Mouse (Mus musculus): ENCODE results near the gene Zcrb1. TPM values are rescaled to one million over a fixed set of nuclear protein-coding genes. Genes with fewer than 3 reads are reported as not detected.
A peak's percentile ranks its signal among the peaks of the same experiment; 100 is the strongest.

The Zcrb1 gene
- total and polyA plus RNA-seq, 2 experiments from 2014 or later, result 17.8 to 136 TPM

DNA sequence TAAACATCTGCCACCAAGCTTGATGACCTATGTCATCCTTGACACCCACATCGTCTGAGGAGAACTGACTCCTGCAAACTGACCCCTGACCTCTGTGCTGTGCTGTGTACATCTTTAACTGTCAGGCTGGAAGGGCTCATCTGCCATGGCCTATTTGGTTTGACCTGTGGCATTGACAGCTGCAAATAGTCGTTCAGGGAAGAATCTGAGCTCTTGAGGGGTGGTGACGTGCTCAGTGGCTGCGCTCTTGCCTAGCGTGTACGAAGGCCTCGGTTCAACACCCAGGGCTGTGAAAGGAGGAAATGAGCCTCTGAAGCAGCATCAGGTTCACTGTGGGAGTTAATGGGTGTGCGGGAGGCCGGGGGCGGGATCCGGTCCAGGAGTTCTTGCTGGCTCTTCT, 35.7 kb upstream of the Zcrb1 start:
- ATAC-seq (ENCODE audit: insufficient read depth, low read depth) (no peak), DNase-seq (ENCODE audit: low spot score) (no peak)
- Histone ChIP-seq H3K36me3 (replicated peaks; ENCODE audit: control insufficient read depth, insufficient read depth, low read length) (0 out of 2 replicates have a peak, but pooled peaks cover 1% of the 10 kb centered on the region), H3K4me1 (ENCODE audit: control insufficient read depth, insufficient read depth) (no peaks in the 10 kb centered on the region), H3K4me3 (ENCODE audit: low read depth, low read length) (no peak overlapping the region), H3K27ac (ENCODE audit: low read depth) (no peak overlapping the region), H3K9ac (replicated peaks; ENCODE audit: low read depth, low read length) (no peak overlapping the region), H3K27me3 (ENCODE audit: control insufficient read depth, insufficient read depth, low read length) (no peaks in the 10 kb centered on the region), H3K4me2 (ENCODE audit: low read depth, low read length) (no peak overlapping the region), H3K9me3 (replicated peaks; ENCODE audit: control insufficient read depth, low read length) (no peaks in the 10 kb centered on the region)
- 46% methylated on average over 11 of the region's 11 CpGs for WGBS
- TF ChIP-seq CTCF (IDR thresholded peaks at IDR 0.05; ENCODE audit: low read depth) (no peak), EP300 (IDR thresholded peaks at IDR 0.05; ENCODE audit: low read depth) (no peak)

DNA sequence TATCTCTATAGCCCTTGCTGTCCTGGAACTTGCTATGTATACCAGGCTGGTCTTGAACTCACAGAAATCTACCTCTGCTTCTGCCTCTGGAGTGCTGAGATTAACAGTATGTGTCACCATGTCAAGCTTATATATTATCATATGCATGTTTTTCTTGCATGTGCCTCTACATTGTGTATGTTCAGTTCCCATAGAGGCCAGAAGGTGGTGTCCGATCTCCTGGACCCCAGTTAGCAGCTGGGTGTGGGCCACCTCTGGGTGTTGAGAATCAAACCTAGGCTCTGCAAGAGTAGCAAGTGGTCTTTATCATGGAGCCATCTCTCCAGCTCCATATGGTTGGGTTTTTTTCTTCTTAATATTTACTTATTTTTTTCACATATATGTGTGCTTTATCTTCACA, 24.4 kb upstream of the Zcrb1 start:
- 86% methylated on average over 1 of the region's 1 CpGs for WGBS
- H3K27me3 ChIP-seq (ENCODE audit: control insufficient read depth, insufficient read depth, low read length), result no peaks in the 10 kb centered on the region

DNA sequence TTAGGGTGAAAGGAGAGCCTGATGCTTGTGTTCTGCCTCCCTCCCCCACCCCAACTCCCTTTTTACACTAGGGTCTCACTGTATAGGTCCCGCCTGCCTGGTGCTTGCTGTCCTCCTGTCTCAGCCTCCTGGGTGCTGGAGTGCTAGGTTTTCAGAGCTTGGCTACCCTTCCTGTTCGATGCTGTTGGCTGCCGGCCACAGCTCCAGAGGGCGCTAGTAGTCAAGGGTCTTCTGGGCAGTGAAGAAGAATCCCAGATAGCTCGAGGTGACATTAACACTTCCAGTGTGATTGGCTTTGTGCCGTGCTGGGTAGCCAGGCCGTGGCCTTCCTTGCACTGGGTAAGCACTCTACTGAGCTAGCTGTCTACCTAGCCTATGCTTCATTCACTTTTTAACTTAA, 22.5 kb upstream of the Zcrb1 start:
- H3K4me3 ChIP-seq (ENCODE audit: low read depth, low read length), result no peak overlapping the region
- TF ChIP-seq EP300 (IDR thresholded peaks at IDR 0.05; ENCODE audit: low read depth) (no peak), CTCF (IDR thresholded peaks at IDR 0.05; ENCODE audit: low read depth) (peak; percentile 31; the same call in 1 of the 2 replicates)
- no peak overlapping the region for H3K9ac ChIP-seq (replicated peaks; ENCODE audit: low read depth, low read length)
- H3K4me2 ChIP-seq (ENCODE audit: low read depth, low read length), result no peak overlapping the region
- H3K9me3 ChIP-seq (replicated peaks; ENCODE audit: control insufficient read depth, low read length), result no peaks in the 10 kb centered on the region
- H3K27me3 ChIP-seq (ENCODE audit: control insufficient read depth, insufficient read depth, low read length), result no peaks in the 10 kb centered on the region
- WGBS, result 60% methylated on average over 7 of the region's 7 CpGs
- H3K4me1 ChIP-seq (ENCODE audit: control insufficient read depth, insufficient read depth), result 0 out of 2 replicates have a peak, but pooled peaks cover 4% of the 10 kb centered on the region
- no peaks in the 10 kb centered on the region; the same call in 1 of the 2 replicates for H3K36me3 ChIP-seq (replicated peaks; ENCODE audit: control insufficient read depth, insufficient read depth, low read length)
- ATAC-seq (ENCODE audit: insufficient read depth, low read depth) (no peak), DNase-seq (ENCODE audit: low spot score) (no peak)
- H3K27ac ChIP-seq (ENCODE audit: low read depth), result no peak overlapping the region

More for the DNA sequence above, 24.4 kb upstream of the Zcrb1 start:
- no peak overlapping the region for H3K27ac ChIP-seq (ENCODE audit: low read depth)
- no peaks in the 10 kb centered on the region for H3K4me1 ChIP-seq (ENCODE audit: control insufficient read depth, insufficient read depth)
- no peaks in the 10 kb centered on the region for H3K9me3 ChIP-seq (replicated peaks; ENCODE audit: control insufficient read depth, low read length)
- no peaks in the 10 kb centered on the region; the same call in 1 of the 2 replicates for H3K36me3 ChIP-seq (replicated peaks; ENCODE audit: control insufficient read depth, insufficient read depth, low read length)
- H3K9ac ChIP-seq (replicated peaks; ENCODE audit: low read depth, low read length), result no peak overlapping the region
- no peak overlapping the region for H3K4me3 ChIP-seq (ENCODE audit: low read depth, low read length)
- no peak overlapping the region for H3K4me2 ChIP-seq (ENCODE audit: low read depth, low read length)
- DNase-seq (ENCODE audit: low spot score) (no peak), ATAC-seq (ENCODE audit: insufficient read depth, low read depth) (no peak)
- TF ChIP-seq CTCF (IDR thresholded peaks at IDR 0.05; ENCODE audit: low read depth), result no peak
- TF ChIP-seq EP300 (IDR thresholded peaks at IDR 0.05; ENCODE audit: low read depth), result no peak

DNA sequence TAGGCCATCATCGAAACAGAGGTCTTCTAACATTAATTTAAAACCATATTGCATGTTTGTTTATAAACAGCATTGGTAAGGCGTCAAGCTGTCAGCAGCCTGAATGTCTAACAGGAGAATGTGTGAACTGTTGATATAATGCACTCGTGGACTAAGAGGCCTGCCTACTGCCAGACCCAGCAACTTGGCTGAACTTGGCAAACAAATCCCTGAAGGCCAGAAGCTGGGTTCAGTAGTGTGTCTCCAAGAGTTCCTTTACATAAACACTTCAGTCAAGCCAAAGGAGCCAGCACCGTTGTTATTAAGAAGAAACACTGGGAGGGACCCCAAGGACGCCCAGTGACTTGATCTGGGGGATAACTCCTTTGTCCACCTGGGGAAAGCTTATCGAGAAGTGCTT, 18.2 kb upstream of the Zcrb1 start:
- TF ChIP-seq EP300 (IDR thresholded peaks at IDR 0.05; ENCODE audit: low read depth) (no peak), CTCF (IDR thresholded peaks at IDR 0.05; ENCODE audit: low read depth) (no peak)
- Histone ChIP-seq H3K9ac (replicated peaks; ENCODE audit: low read depth, low read length) (no peak overlapping the region), H3K27ac (ENCODE audit: low read depth) (peak overlapping the region; percentile 13; the same call in 1 of the 2 replicates), H3K36me3 (replicated peaks; ENCODE audit: control insufficient read depth, insufficient read depth, low read length) (0 out of 2 replicates have a peak, but pooled peaks cover 5% of the 10 kb centered on the region), H3K9me3 (replicated peaks; ENCODE audit: control insufficient read depth, low read length) (no peaks in the 10 kb centered on the region), H3K4me1 (ENCODE audit: control insufficient read depth, insufficient read depth) (0 out of 2 replicates have a peak, but pooled peaks cover 4% of the 10 kb centered on the region), H3K4me2 (ENCODE audit: low read depth, low read length) (no peak overlapping the region), H3K4me3 (ENCODE audit: low read depth, low read length) (no peak overlapping the region), H3K27me3 (ENCODE audit: control insufficient read depth, insufficient read depth, low read length) (no peaks in the 10 kb centered on the region)
- DNase-seq (ENCODE audit: low spot score) (peak; percentile 12), ATAC-seq (ENCODE audit: insufficient read depth, low read depth) (no peak)
- 63% methylated on average over 6 of the region's 6 CpGs for WGBS

DNA sequence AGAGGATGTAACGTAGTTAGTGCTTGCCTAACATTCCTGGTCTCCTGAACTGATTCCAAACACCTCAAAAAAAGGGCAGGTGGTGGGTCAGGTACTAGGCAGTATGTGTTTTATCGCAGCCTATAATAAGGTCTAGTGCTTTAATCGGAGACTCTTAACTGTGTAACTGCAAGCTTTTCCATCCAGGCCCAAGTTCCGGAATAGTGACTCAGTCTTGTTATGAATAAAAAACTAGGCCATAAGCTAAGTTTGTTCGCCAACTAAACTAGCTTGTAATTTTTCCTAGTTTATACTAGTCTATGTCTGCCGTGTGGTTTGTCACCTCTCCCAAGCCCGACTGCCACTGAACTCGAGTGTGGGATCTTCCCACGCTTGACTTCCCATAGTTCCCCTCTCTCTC, 16.3 kb upstream of the Zcrb1 start:
- H3K27ac ChIP-seq (ENCODE audit: low read depth), result no peak overlapping the region
- DNase-seq (ENCODE audit: low spot score) (no peak), ATAC-seq (ENCODE audit: insufficient read depth, low read depth) (no peak)
- H3K9ac ChIP-seq (replicated peaks; ENCODE audit: low read depth, low read length), result no peak overlapping the region
- no peak for TF ChIP-seq CTCF (IDR thresholded peaks at IDR 0.05; ENCODE audit: low read depth)
- TF ChIP-seq EP300 (IDR thresholded peaks at IDR 0.05; ENCODE audit: low read depth), result no peak
- 0 out of 2 replicates have a peak, but pooled peaks cover 8% of the 10 kb centered on the region for H3K36me3 ChIP-seq (replicated peaks; ENCODE audit: control insufficient read depth, insufficient read depth, low read length)
- no peak overlapping the region for H3K4me3 ChIP-seq (ENCODE audit: low read depth, low read length)
- H3K4me1 ChIP-seq (ENCODE audit: control insufficient read depth, insufficient read depth), result 0 out of 2 replicates have a peak, but pooled peaks cover 4% of the 10 kb centered on the region
- no peaks in the 10 kb centered on the region for H3K9me3 ChIP-seq (replicated peaks; ENCODE audit: control insufficient read depth, low read length)
- H3K4me2 ChIP-seq (ENCODE audit: low read depth, low read length), result no peak overlapping the region
- 94% methylated on average over 9 of the region's 9 CpGs for WGBS
- H3K27me3 ChIP-seq (ENCODE audit: control insufficient read depth, insufficient read depth, low read length), result no peaks in the 10 kb centered on the region

DNA sequence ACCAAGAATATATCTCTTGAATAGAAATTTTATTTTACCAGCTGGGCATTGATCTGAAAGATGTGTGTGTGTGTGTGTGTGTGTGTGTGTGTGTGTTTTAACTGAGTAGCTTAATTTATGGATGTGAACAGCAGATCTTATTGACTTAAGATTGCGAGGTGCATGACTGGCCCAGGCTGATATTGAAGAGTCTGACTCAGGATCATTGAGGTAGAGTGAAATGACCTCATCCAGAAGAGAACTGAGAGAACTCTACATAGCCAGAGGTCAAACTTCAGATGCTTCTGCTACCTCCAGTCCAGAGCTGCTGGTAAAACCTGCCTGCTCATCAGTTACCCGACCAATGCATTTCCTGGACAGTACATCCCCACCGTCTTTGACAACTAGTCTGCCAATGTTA, 14.3 kb upstream of the Zcrb1 start:
- WGBS, result 92% methylated on average over 3 of the region's 3 CpGs
- no peak overlapping the region for H3K27ac ChIP-seq (ENCODE audit: low read depth)
- H3K4me2 ChIP-seq (ENCODE audit: low read depth, low read length), result no peak overlapping the region
- no peaks in the 10 kb centered on the region for H3K27me3 ChIP-seq (ENCODE audit: control insufficient read depth, insufficient read depth, low read length)
- no peaks in the 10 kb centered on the region for H3K9me3 ChIP-seq (replicated peaks; ENCODE audit: control insufficient read depth, low read length)
- no peak overlapping the region for H3K4me3 ChIP-seq (ENCODE audit: low read depth, low read length)
- 0 out of 2 replicates have a peak, but pooled peaks cover 4% of the 10 kb centered on the region for H3K4me1 ChIP-seq (ENCODE audit: control insufficient read depth, insufficient read depth)
- ATAC-seq (ENCODE audit: insufficient read depth, low read depth), result no peak
- H3K36me3 ChIP-seq (replicated peaks; ENCODE audit: control insufficient read depth, insufficient read depth, low read length), result 0 out of 2 replicates have a peak, but pooled peaks cover 8% of the 10 kb centered on the region
- H3K9ac ChIP-seq (replicated peaks; ENCODE audit: low read depth, low read length), result no peak overlapping the region
- no peak for TF ChIP-seq CTCF (IDR thresholded peaks at IDR 0.05; ENCODE audit: low read depth)
- TF ChIP-seq EP300 (IDR thresholded peaks at IDR 0.05; ENCODE audit: low read depth), result no peak
- DNase-seq (ENCODE audit: low spot score), result no peak

Measured in heart, postnatal 0 days (tissue).